Mouse (Mus musculus): ENCODE measurements at regions not wholly inside any gene's neighbourhood (a gene's known extent, or its start where the extent isn't known, plus 50 kb on each side); places are given as distances from the start of the nearest gene placed in this dataset.

GRCm38 (mm10) chr16:57947309-57947708, 192.8 kb upstream of the Col8a1 start:
- TF ChIP-seq CTCF (IDR thresholded peaks at IDR 0.05; ENCODE audit: low read depth, low read length) (no peak), POLR2A (IDR thresholded peaks at IDR 0.05; ENCODE audit: extremely low read depth, insufficient read depth, low read length) (no peak)
